Mouse (Mus musculus) neural tube, embryonic 10.5 days (tissue): ENCODE data around the gene Dstn.

Experiments used
- DNase-seq: peaks from one replicate; pipeline ENCODE4 v3.0.0-alpha.2; 2017; ENCODE audit warnings: low spot score; ENCODE audit errors: extremely low spot score

Gene Dstn

GRCm38 (mm10) chr2:143915600-143916135, 548 bp downstream of the Dstn start:
- DNase-seq: peak; percentile 82

GRCm38 (mm10) chr2:143916229-143916628, 1.1 kb downstream of the Dstn start:
- DNase-seq: no peak

- DNase-seq: no peak
These were observed 2.5 kb downstream of the Dstn start for GRCm38 (mm10) chr2:143917622-143918021.

- no peak for DNase-seq
These were observed 3.8 kb downstream of the Dstn start for GRCm38 (mm10) chr2:143918831-143919502.

- no peak for DNase-seq
These were observed 9.0 kb downstream of the Dstn start for GRCm38 (mm10) chr2:143924085-143924484.

- no peak for DNase-seq
These were observed 10.7 kb downstream of the Dstn start for GRCm38 (mm10) chr2:143925826-143926225.

GRCm38 (mm10) chr2:143929607-143930311, 14.6 kb downstream of the Dstn start:
- DNase-seq: no peak

GRCm38 (mm10) chr2:143932340-143932873, 17.3 kb downstream of the Dstn start:
- DNase-seq: no peak

- no peak for DNase-seq
These were observed 18.4 kb downstream of the Dstn start for GRCm38 (mm10) chr2:143933516-143933915.

GRCm38 (mm10) chr2:143934439-143934838, 19.3 kb downstream of the Dstn start:
- no peak for DNase-seq

GRCm38 (mm10) chr2:143937861-143938260, 22.7 kb downstream of the Dstn start:
- no peak for DNase-seq

GRCm38 (mm10) chr2:143940406-143940805, 25.3 kb downstream of the Dstn start:
- no peak for DNase-seq

GRCm38 (mm10) chr2:143944796-143945195, 29.7 kb downstream of the Dstn start:
- no peak for DNase-seq

GRCm38 (mm10) chr2:143945466-143946075, 30.5 kb downstream of the Dstn start:
- DNase-seq: no peak

- no peak for DNase-seq
These were observed 31.3 kb downstream of the Dstn start for GRCm38 (mm10) chr2:143946399-143946798.

- DNase-seq: no peak
These were observed 32.9 kb downstream of the Dstn start for GRCm38 (mm10) chr2:143947981-143948380.

- DNase-seq: no peak
These were observed 33.3 kb downstream of the Dstn start for GRCm38 (mm10) chr2:143948416-143948815.

GRCm38 (mm10) chr2:143949217-143949616, 34.1 kb downstream of the Dstn start:
- no peak for DNase-seq

GRCm38 (mm10) chr2:143950290-143951027, 35.3 kb downstream of the Dstn start:
- no peak for DNase-seq

- no peak for DNase-seq
These were observed 35.9 kb downstream of the Dstn start for GRCm38 (mm10) chr2:143951028-143951420.
